Mouse (Mus musculus) heart, adult 2 months (tissue): ENCODE results near the gene Bpifb4. TPM values are rescaled to one million over a fixed set of nuclear protein-coding genes. Genes with fewer than 3 reads are reported as not detected.

Source experiments
- DNase-seq, 2 experiments: peaks; one replicate each; pipeline ENCODE4 v3.0.0; 2021
- H3K27ac ChIP-seq: fragments of 200-600 bp; 2 replicates; pipeline ENCODE4 v1.8.1; 2022
- H3K27me3 ChIP-seq: fragments of 200-500 bp; 2 replicates; pipeline ENCODE4 v1.6.1; 2012; ENCODE audit warnings: mild to moderate bottlenecking, low read length, inconsistent platforms, mixed read lengths; ENCODE audit not compliant: control insufficient read depth, insufficient read depth
- H3K36me3 ChIP-seq: fragments of 200-500 bp; 2 replicates; pipeline ENCODE4 v1.6.1; 2012; ENCODE audit warnings: low read length, inconsistent platforms; ENCODE audit not compliant: control insufficient read depth, insufficient read depth
- H3K4me1 ChIP-seq: fragments of 200-500 bp; 2 replicates; pipeline ENCODE4 v1.6.1; 2011; ENCODE audit warnings: low read length; ENCODE audit not compliant: control insufficient read depth, insufficient read depth
- H3K4me3 ChIP-seq: fragments of 200-600 bp; 2 replicates; pipeline ENCODE4 v1.8.1; 2022
- H3K79me2 ChIP-seq: fragments of 200-500 bp; replicated peaks from 2 replicates; pipeline ENCODE4 v1.6.1; 2012; ENCODE audit warnings: mild to moderate bottlenecking, inconsistent platforms, low read length, moderate library complexity, mixed read lengths; ENCODE audit not compliant: control insufficient read depth, insufficient read depth
- H3K9ac ChIP-seq: fragments of 200-500 bp; 2 replicates; pipeline ENCODE4 v1.6.1; 2012; ENCODE audit warnings: low read depth, mild to moderate bottlenecking, control low read depth, inconsistent platforms, low read length, mixed read lengths
- CTCF ChIP-seq: fragments of 200-600 bp; IDR thresholded peaks from 2 replicates; pipeline ENCODE4 v1.8.1; 2022; ENCODE audit warnings: antibody characterized with exemption, mild to moderate bottlenecking, moderate library complexity
- EP300 ChIP-seq: fragments of 200-500 bp; IDR thresholded peaks from 2 replicates; pipeline ENCODE4 v1.6.1; 2011; ENCODE audit warnings: low read depth, low read length, control low read depth; ENCODE audit not compliant: insufficient read depth
- POLR2A ChIP-seq: fragments of 200-500 bp; IDR thresholded peaks from 2 replicates; pipeline ENCODE4 v1.6.1; 2011; ENCODE audit warnings: mild to moderate bottlenecking, low read depth, low read length, control low read depth; ENCODE audit not compliant: insufficient read depth
- WGBS: fragments of 180-500 bp; shearing (Covaris S2); methylation state at CpG from one replicate; pipeline ENCODE4 v1.1.7; 2018; 5-methylcytosine and 5-hydroxymethylcytosine counted together
- intact Hi-C: fragments of 180-260 bp; cut with DNase I; formaldehyde crosslinking; loops from one replicate; pipeline ENCODE4 v1.15.1; 2025
- polyA plus RNA-seq: library from polyadenylated mRNA; depleted of rRNA; stranded (reverse); fragments of >200 nt; gene quantifications from 2 replicates; pipeline ENCODE4 v1.2.3, GENCODE M21; 2012
- total RNA-seq, 2 experiments: library from RNA; stranded (reverse); gene quantifications; 2 replicates each; pipeline ENCODE4 v1.2.3; 2021

Bpifb4 gene
- total and polyA plus RNA-seq, 3 experiments: not detected

DNA sequence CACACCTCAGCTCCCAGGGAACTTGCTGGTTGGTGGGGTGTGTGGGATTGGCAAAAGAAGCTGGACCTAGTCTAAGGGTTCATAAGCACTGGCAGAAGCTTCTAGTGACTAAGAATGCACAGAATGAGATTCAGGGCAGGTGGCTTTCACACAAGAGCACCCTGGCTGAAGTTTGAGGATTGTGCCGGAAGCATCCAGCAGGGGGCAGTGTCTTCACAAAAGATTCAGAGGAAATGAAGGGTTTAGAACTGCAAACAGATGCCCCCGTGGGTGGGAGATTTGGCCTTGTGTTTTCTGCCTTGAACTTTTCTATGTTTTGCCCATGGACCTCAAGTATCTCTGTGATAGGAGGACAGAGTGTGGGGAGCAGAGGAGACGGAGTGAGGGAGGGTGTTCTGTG, 5.5 kb downstream of the Bpifb4 start:
- H3K27me3 ChIP-seq: no peaks in the 10 kb centered on the region
- no peak for TF ChIP-seq EP300
- peak; percentile 81 for TF ChIP-seq CTCF
- 30% methylated on average over 3 of the region's 3 CpGs for WGBS
- H3K79me2 ChIP-seq: no peaks in the 10 kb centered on the region
- H3K9ac ChIP-seq: no peak overlapping the region
- no peaks in the 10 kb centered on the region for H3K36me3 ChIP-seq
- no peak overlapping the region for H3K27ac ChIP-seq
- intact Hi-C loops: no loop called here
- no peak overlapping the region for H3K4me3 ChIP-seq
- peak; percentile 16 to 46 for DNase-seq
- H3K4me1 ChIP-seq: no peaks in the 10 kb centered on the region

DNA sequence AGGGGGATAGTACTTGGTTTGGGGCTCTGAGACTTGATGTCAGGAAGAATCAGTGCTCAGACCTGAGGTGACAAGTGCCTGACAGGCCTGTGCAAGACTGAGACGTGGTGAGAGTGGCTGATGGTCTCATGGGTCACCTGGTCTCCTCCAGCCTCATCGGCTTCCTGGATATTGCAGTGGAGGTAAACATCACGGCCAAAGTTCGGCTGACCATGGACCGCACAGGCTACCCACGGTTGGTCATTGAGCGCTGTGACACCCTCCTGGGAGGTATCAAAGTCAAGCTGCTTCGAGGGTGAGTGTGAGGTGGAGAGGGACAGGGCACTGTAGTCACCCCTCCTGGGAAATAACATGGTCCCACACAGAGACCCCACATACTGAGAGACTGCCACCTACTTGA, 6.6 kb downstream of the Bpifb4 start:
- Histone ChIP-seq H3K4me3 (no peak overlapping the region), H3K27ac (no peak overlapping the region), H3K27me3 (no peaks in the 10 kb centered on the region), H3K36me3 (no peaks in the 10 kb centered on the region), H3K4me1 (no peaks in the 10 kb centered on the region), H3K79me2 (no peaks in the 10 kb centered on the region), H3K9ac (no peak overlapping the region)
- intact Hi-C loops: no loop called here
- TF ChIP-seq CTCF: no peak
- TF ChIP-seq EP300: no peak
- TF ChIP-seq POLR2A: no peak
- WGBS: 81% methylated on average over 8 of the region's 8 CpGs
- DNase-seq: no peak

DNA sequence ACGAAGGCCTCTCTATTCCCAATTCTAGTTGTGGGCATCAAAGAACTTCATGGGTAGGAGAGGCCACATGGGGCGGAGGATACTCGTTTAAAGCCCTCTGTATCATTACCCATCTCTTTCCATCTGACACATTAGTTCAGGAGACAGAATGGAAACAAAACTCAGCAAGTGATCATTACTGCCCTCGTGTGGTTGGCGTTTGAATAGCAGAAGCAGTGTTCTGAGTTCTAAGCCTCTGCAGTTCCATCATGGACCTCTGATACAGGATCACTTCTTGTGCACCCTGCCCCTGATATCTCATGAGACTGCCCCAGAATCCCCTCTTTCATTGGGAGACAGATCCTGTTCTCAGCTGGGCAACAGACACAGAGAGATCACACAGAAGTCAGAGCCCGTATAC, 14.9 kb downstream of the Bpifb4 start:
- Histone ChIP-seq H3K4me1 (no peaks in the 10 kb centered on the region), H3K27ac (no peak overlapping the region), H3K27me3 (no peaks in the 10 kb centered on the region; the same call in 1 of the 2 replicates), H3K4me3 (no peak overlapping the region), H3K36me3 (no peaks in the 10 kb centered on the region), H3K79me2 (no peaks in the 10 kb centered on the region), H3K9ac (no peak overlapping the region)
- peak in 1 of 2 experiments; percentile 52 for DNase-seq
- TF ChIP-seq POLR2A (no peak), CTCF (peak; percentile 87)
- 25% methylated on average over 6 of the region's 6 CpGs for WGBS
- intact Hi-C loops: no loop called here

DNA sequence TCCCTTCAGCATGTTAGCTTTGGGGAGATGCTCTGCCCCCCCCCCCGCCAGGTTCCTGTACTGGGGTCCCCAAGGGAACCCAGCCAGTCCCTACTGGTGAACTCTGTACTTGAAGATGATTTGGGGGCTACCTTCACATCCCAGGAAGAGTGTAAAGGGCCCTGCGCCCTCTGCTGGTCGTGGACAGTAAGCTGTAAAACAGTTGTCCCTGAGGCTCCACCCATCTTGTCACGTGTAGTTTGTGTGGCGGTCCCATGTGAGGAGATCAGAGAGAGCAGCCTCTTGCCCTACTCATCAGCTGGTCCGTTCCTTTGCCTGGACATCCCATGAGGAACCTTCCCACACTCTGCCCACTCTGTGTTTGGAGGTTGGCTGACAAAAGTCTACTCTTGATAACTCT, 15.8 kb downstream of the Bpifb4 start:
- DNase-seq: peak in 1 of 2 experiments; percentile 9
- Histone ChIP-seq H3K27me3 (no peaks in the 10 kb centered on the region; the same call in 1 of the 2 replicates), H3K27ac (no peak overlapping the region), H3K9ac (no peak overlapping the region), H3K79me2 (no peaks in the 10 kb centered on the region), H3K36me3 (no peaks in the 10 kb centered on the region), H3K4me1 (no peaks in the 10 kb centered on the region), H3K4me3 (no peak overlapping the region)
- peak; percentile 61 for TF ChIP-seq CTCF
- no peak for TF ChIP-seq POLR2A
- WGBS: 6% methylated on average over 6 of the region's 6 CpGs
- intact Hi-C loops: no loop called here

DNA sequence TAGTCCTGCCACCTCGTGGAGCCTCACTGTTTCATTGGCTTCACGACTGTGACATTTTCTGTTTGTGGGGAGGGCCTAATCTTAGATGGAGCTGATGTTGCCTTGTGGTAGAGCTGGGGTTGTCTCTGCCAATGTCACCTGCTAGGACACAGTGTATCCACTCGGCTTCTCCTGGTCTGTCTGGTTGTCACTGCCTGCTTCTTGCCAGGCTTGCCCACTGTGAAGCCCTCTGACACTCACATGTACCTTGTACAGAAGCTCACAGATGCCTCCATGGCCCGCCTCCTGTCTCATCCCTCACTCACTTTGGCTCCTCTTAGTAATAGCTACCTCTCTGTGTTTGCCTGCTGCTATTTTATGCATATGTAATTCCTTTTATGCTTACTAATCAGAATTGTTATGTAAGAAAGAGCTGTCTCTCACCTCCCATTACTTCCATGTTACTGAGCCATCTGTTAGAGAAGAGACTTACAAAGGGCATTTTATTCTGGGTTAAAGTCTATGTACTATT, 24.9 kb downstream of the Bpifb4 start:
- WGBS: 59% methylated on average over 4 of the region's 4 CpGs
- no peak for DNase-seq
- intact Hi-C loops: no loop called here
- no peak overlapping the region for H3K4me3 ChIP-seq
- H3K27me3 ChIP-seq: no peaks in the 10 kb centered on the region
- TF ChIP-seq EP300 (no peak), POLR2A (no peak), CTCF (no peak)
- no peaks in the 10 kb centered on the region for H3K4me1 ChIP-seq
- no peak overlapping the region for H3K27ac ChIP-seq
- no peaks in the 10 kb centered on the region for H3K79me2 ChIP-seq
- no peaks in the 10 kb centered on the region for H3K36me3 ChIP-seq
- H3K9ac ChIP-seq: no peak overlapping the region

DNA sequence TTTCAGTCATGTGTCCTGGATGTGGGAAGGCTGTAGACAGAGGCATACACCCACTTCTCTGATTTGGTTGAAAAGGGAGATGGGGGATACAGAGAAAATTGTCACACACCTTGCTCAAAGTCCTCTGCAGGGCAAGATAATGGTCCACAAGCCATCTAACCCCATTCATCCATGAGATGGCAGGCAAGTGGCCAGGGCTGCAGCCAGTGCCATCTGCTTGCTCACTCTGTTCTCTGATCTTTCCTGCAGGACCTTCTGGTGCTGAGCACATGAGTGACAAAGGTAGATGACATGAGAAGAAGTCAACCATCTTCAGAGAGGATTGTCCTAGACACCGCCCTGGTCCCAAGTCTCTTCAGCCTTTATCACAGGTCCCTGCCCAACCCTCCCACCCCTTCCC, 25.3 kb downstream of the Bpifb4 start:
- no peaks in the 10 kb centered on the region for H3K79me2 ChIP-seq
- H3K9ac ChIP-seq: no peak overlapping the region
- no peak overlapping the region for H3K27ac ChIP-seq
- H3K4me3 ChIP-seq: no peak overlapping the region
- WGBS: 64% methylated on average over 1 of the region's 1 CpGs
- TF ChIP-seq CTCF (no peak), POLR2A (no peak), EP300 (no peak)
- H3K36me3 ChIP-seq: no peaks in the 10 kb centered on the region
- no peaks in the 10 kb centered on the region for H3K27me3 ChIP-seq
- intact Hi-C loops: no loop called here
- H3K4me1 ChIP-seq: no peaks in the 10 kb centered on the region
- no peak for DNase-seq
